Mouse (Mus musculus): ENCODE results near the gene Cep135. TPM values are rescaled to one million over a fixed set of nuclear protein-coding genes. Genes with fewer than 3 reads are reported as not detected.

Gene Cep135
- total RNA-seq (2021) = 1 to 10 TPM; 5.4 to 7.2 TPM
- long read RNA-seq, experiment 1, partial matches to known transcripts = 2 of 2 reads
- long read RNA-seq, experiment 1, other reads (novel, unspliced or antisense) = 0 of 2 reads
- long read RNA-seq, experiment 2 = 0 reads

- peak; percentile 79 to 89 for DNase-seq (ENCODE audit: low spot score in 2 of 2)
These were observed at the start of gene Cep135 for GRCm38 (mm10) chr5:76588551-76589283. Cep135 (plus strand) TSS chr5:76588698.

- DNase-seq (ENCODE audit: low spot score in 2 of 2) = peak; percentile 39 to 59
These were observed 48.3 kb upstream of the Cep135 start for GRCm38 (mm10) chr5:76540181-76540580.

- DNase-seq (ENCODE audit: low spot score in 2 of 2) = no peak
These were observed 47.7 kb upstream of the Cep135 start for GRCm38 (mm10) chr5:76540842-76541241.

- no peak for DNase-seq (ENCODE audit: low spot score in 2 of 2)
These were observed 45.3 kb upstream of the Cep135 start for GRCm38 (mm10) chr5:76543200-76543599.

- no peak for DNase-seq (ENCODE audit: low spot score in 2 of 2)
These were observed 38.1 kb upstream of the Cep135 start for GRCm38 (mm10) chr5:76550426-76550825.

- DNase-seq (ENCODE audit: low spot score in 2 of 2) = peak; percentile 64 to 68
These were observed 23.2 kb upstream of the Cep135 start for GRCm38 (mm10) chr5:76565321-76565720.

- no peak for DNase-seq (ENCODE audit: low spot score in 2 of 2)
These were observed 14.2 kb upstream of the Cep135 start for GRCm38 (mm10) chr5:76574251-76574650.

GRCm38 (mm10) chr5:76577026-76577425 is 11.5 kb upstream of the Cep135 start:
- no peak for DNase-seq (ENCODE audit: low spot score in 2 of 2)

GRCm38 (mm10) chr5:76585378-76585777 is 3.1 kb upstream of the Cep135 start:
- no peak for DNase-seq (ENCODE audit: low spot score in 2 of 2)

GRCm38 (mm10) chr5:76589311-76589710 is 813 bp downstream of the Cep135 start:
- DNase-seq (ENCODE audit: low spot score in 2 of 2) = no peak

- DNase-seq (ENCODE audit: low spot score in 2 of 2) = no peak
These were observed 1.5 kb downstream of the Cep135 start for GRCm38 (mm10) chr5:76590009-76590408.

- DNase-seq (ENCODE audit: low spot score in 2 of 2) = no peak
These were observed 3.4 kb downstream of the Cep135 start for GRCm38 (mm10) chr5:76591885-76592284.

GRCm38 (mm10) chr5:76609702-76610370 is 21.3 kb downstream of the Cep135 start:
- no peak for DNase-seq (ENCODE audit: low spot score in 2 of 2)

GRCm38 (mm10) chr5:76612867-76613499 is 24.5 kb downstream of the Cep135 start:
- no peak for DNase-seq (ENCODE audit: low spot score in 2 of 2)

GRCm38 (mm10) chr5:76615276-76615675 is 26.8 kb downstream of the Cep135 start:
- DNase-seq (ENCODE audit: low spot score in 2 of 2) = no peak

- DNase-seq (ENCODE audit: low spot score in 2 of 2) = no peak
These were observed 27.8 kb downstream of the Cep135 start for GRCm38 (mm10) chr5:76616196-76616747.

GRCm38 (mm10) chr5:76618750-76619149 is 30.3 kb downstream of the Cep135 start:
- DNase-seq (ENCODE audit: low spot score in 2 of 2) = no peak

- DNase-seq (ENCODE audit: low spot score in 2 of 2) = no peak
These were observed 35.3 kb downstream of the Cep135 start for GRCm38 (mm10) chr5:76623759-76624158.

- no peak for DNase-seq (ENCODE audit: low spot score in 2 of 2)
These were observed 39.3 kb downstream of the Cep135 start for GRCm38 (mm10) chr5:76627770-76628169.

GRCm38 (mm10) chr5:76634012-76634411 is 45.5 kb downstream of the Cep135 start:
- DNase-seq (ENCODE audit: low spot score in 2 of 2) = no peak

- no peak for DNase-seq (ENCODE audit: low spot score in 2 of 2)
These were observed 47.1 kb downstream of the Cep135 start for GRCm38 (mm10) chr5:76635592-76635991.

GRCm38 (mm10) chr5:76642076-76642475 is 53.6 kb downstream of the Cep135 start:
- no peak for DNase-seq (ENCODE audit: low spot score in 2 of 2)
